Mouse (Mus musculus): ENCODE results near the gene Gmpr2.

GRCm38 (mm10) chr14:55671486-55671832 is 282 bp upstream of the Gmpr2 start:
- TF ChIP-seq CTCF (conservative IDR thresholded peaks at IDR 0.05; ENCODE audit: low read length) = no peak
- no peak for TF ChIP-seq NANOG (IDR thresholded peaks at IDR 0.05; ENCODE audit: borderline replicate concordance, low read length)
- TF ChIP-seq POU5F1 (IDR thresholded peaks at IDR 0.05; ENCODE audit: borderline replicate concordance, low read length) = no peak

All from E14TG2a.4 (cell line).